Mouse (Mus musculus) hindbrain, embryonic 15.5 days (tissue): ENCODE results near the gene Dnaic1. TPM values are rescaled to one million over a fixed set of nuclear protein-coding genes. Genes with fewer than 3 reads are reported as not detected.
"Not testable (repeated sequence)": the region's sequence is repeated elsewhere in the genome, so short reads cannot be mapped to it uniquely, and the experiment has no call there.

Source experiments
- ATAC-seq: fragments of 200-750 bp; cut with Nextera tagmentation; 2 replicates; pipeline ENCODE4 v1.8.0; 2017; ENCODE audit warnings: low read depth, moderate number of reproducible peaks, moderate TSS enrichment; ENCODE audit not compliant: low FRiP score
- H3K27ac ChIP-seq: fragments of 300-500 bp; sonication (generic); replicated peaks from 2 replicates; pipeline ENCODE4 v1.5.1; 2015; ENCODE audit warnings: mild to moderate bottlenecking, inconsistent platforms
- H3K27me3 ChIP-seq: fragments of 300-500 bp; sonication (generic); 2 replicates; pipeline ENCODE4 v1.6.1; 2015; ENCODE audit warnings: control low read depth, inconsistent platforms
- H3K36me3 ChIP-seq: fragments of 300-500 bp; sonication (generic); 2 replicates; pipeline ENCODE4 v1.6.1; 2015; ENCODE audit warnings: control low read depth, inconsistent platforms
- H3K4me1 ChIP-seq: fragments of 300-500 bp; sonication (generic); replicated peaks from 2 replicates; pipeline ENCODE4 v1.6.1; 2015; ENCODE audit warnings: control low read depth, inconsistent platforms
- H3K4me2 ChIP-seq: fragments of 300-500 bp; sonication (generic); 2 replicates; pipeline ENCODE4 v1.6.1; 2015; ENCODE audit warnings: moderate library complexity, mild to moderate bottlenecking, inconsistent platforms
- H3K4me3 ChIP-seq: fragments of 300-500 bp; sonication (generic); 2 replicates; pipeline ENCODE4 v1.5.1; 2015; ENCODE audit warnings: mild to moderate bottlenecking, inconsistent platforms
- H3K9ac ChIP-seq: fragments of 300-500 bp; sonication (generic); 2 replicates; pipeline ENCODE4 v1.6.1; 2015; ENCODE audit warnings: inconsistent platforms
- H3K9me3 ChIP-seq: fragments of 300-500 bp; sonication (generic); 2 replicates; pipeline ENCODE4 v1.6.1; 2016; ENCODE audit warnings: control low read depth, inconsistent platforms
- WGBS: fragments of 180-500 bp; shearing (Covaris S2); methylation state at CpG from one replicate; pipeline ENCODE4 v1.1.7; 2015; 5-methylcytosine and 5-hydroxymethylcytosine counted together
- polyA plus RNA-seq: library from polyadenylated mRNA; unstranded; fragments of >200 nt; fragmentation: Nextera tagmentation; extraction: Ambion mirVana; gene quantifications from 2 replicates; pipeline ENCODE4 v1.2.1, GENCODE M21; 2015

The Dnaic1 gene
- polyA plus RNA-seq, 1 experiment from 2014 or later: 2.6 TPM

DNA sequence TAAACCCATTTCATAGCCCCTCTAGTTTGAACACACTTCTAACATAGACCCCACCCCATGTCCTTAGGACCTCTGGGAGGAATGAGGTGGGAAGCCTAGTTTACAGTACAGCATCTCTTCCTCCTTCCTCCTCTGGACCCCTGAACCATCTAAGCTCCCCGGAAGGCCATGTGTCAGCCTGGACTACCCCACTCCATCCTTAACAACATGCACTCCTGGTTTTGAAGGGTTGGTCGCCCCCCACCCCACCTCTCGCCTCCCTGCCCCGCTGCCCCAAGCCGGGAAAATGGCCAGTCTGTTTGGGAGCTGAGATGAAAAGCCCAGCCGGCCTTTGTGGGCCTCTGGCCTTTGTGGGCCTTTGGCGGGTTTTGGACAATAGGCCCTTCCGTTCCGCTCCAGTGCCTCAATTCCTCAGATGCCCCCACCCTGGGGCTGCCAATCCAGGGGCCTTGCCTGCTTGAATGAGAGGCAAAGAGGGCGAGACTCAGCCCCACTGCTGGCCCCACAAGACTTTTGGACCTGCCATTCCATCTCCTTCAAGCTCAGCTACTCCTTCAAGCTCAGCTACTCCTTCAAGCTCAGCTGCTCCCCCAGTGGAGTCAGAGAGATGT is 116.4 kb downstream of the Dnaic1 start:
- not testable (repeated sequence) for H3K36me3 ChIP-seq, H3K27ac ChIP-seq, H3K4me3 ChIP-seq, H3K27me3 ChIP-seq, H3K9ac ChIP-seq, H3K4me2 ChIP-seq, ATAC-seq, H3K9me3 ChIP-seq
- 10% methylated on average over 8 of the region's 10 CpGs for WGBS
- H3K4me1 ChIP-seq: peaks cover 28% of the 10 kb centered on the region

Other genes with a start within 250 kb of the Dnaic1 start
- gene Ubap1, start 220.8 kb upstream of the Dnaic1 start, polyA plus RNA-seq: 63.4 and 69.5 TPM in 2 replicates
- gene Kif24, start 104.9 kb upstream of the Dnaic1 start, polyA plus RNA-seq: 2.9 and 4.1 TPM in 2 replicates
- 68.3 and 76.0 TPM in 2 replicates for gene Nudt2, start 104.6 kb upstream of the Dnaic1 start, polyA plus RNA-seq
- gene AI464131, start 66.7 kb upstream of the Dnaic1 start, polyA plus RNA-seq: 11.2 and 14.0 TPM in 2 replicates
- gene 1110017D15Rik, start 52.4 kb upstream of the Dnaic1 start, polyA plus RNA-seq: 17.0 and 19.3 TPM in 2 replicates
- gene Fam219a, start 237 bp upstream of the Dnaic1 start, polyA plus RNA-seq: 17.6 and 19.0 TPM in 2 replicates
- 106 and 122 TPM in 2 replicates for gene Enho, start 70.5 kb downstream of the Dnaic1 start, polyA plus RNA-seq
- gene Cntfr, start 127.3 kb downstream of the Dnaic1 start, polyA plus RNA-seq: 29.1 and 33.0 TPM in 2 replicates
- 39.4 and 41.6 TPM in 2 replicates for gene Il11ra1, start 130.2 kb downstream of the Dnaic1 start, polyA plus RNA-seq
- 58.7 and 58.8 TPM in 2 replicates for gene Rpp25l, start 143.8 kb downstream of the Dnaic1 start, polyA plus RNA-seq
- 298 and 299 TPM in 2 replicates for gene Dctn3, start 153.4 kb downstream of the Dnaic1 start, polyA plus RNA-seq
- gene Arid3c, start 161.4 kb downstream of the Dnaic1 start, polyA plus RNA-seq: 0.86 and 1.1 TPM in 2 replicates
- gene Galt, start 185.5 kb downstream of the Dnaic1 start, polyA plus RNA-seq: 48.0 and 53.9 TPM in 2 replicates
- gene Sigmar1, start 186.4 kb downstream of the Dnaic1 start, polyA plus RNA-seq: 78.5 and 79.3 TPM in 2 replicates
- gene Ccl27a, start 204.5 kb downstream of the Dnaic1 start, polyA plus RNA-seq: 258 and 281 TPM in 2 replicates